Mouse (Mus musculus) lung, adult 2 months (tissue): ENCODE results near the gene Xrcc1. TPM values are rescaled to one million over a fixed set of nuclear protein-coding genes. Genes with fewer than 3 reads are reported as not detected.

Source experiments
- DNase-seq: peaks from one replicate; pipeline ENCODE4 v3.0.0; 2022
- H3K4me1 ChIP-seq: fragments of 200-500 bp; 2 replicates; pipeline ENCODE4 v1.6.1; 2011; ENCODE audit warnings: low read length; ENCODE audit not compliant: control insufficient read depth, insufficient read depth
- H3K4me3 ChIP-seq: fragments of 200-500 bp; replicated peaks from 2 replicates; pipeline ENCODE3; 2011; ENCODE audit warnings: low read depth, mild to moderate bottlenecking, control low read depth, low read length; ENCODE audit errors: extremely low read depth
- CTCF ChIP-seq: fragments of 200-500 bp; IDR thresholded peaks from 2 replicates; pipeline ENCODE4 v1.5.1; 2011; ENCODE audit warnings: mild to moderate bottlenecking, low read length, control low read depth; ENCODE audit not compliant: insufficient read depth
- POLR2A ChIP-seq: fragments of 200-500 bp; IDR thresholded peaks from 2 replicates; pipeline ENCODE4 v1.6.1; 2011; ENCODE audit warnings: low read depth, mild to moderate bottlenecking, control low read depth, low read length, borderline replicate concordance; ENCODE audit errors: extremely low read depth
- WGBS: fragments of 180-500 bp; shearing (Covaris S2); methylation state at CpG from one replicate; pipeline ENCODE4 v1.1.7; 2018; 5-methylcytosine and 5-hydroxymethylcytosine counted together
- polyA plus RNA-seq: library from polyadenylated mRNA; depleted of rRNA; stranded (reverse); fragments of >200 nt; gene quantifications from 2 replicates; pipeline ENCODE4 v1.2.3, GENCODE M21; 2012; rRNA removed

The Xrcc1 gene
- polyA plus RNA-seq: 36.9 and 40.5 TPM in 2 replicates

DNA sequence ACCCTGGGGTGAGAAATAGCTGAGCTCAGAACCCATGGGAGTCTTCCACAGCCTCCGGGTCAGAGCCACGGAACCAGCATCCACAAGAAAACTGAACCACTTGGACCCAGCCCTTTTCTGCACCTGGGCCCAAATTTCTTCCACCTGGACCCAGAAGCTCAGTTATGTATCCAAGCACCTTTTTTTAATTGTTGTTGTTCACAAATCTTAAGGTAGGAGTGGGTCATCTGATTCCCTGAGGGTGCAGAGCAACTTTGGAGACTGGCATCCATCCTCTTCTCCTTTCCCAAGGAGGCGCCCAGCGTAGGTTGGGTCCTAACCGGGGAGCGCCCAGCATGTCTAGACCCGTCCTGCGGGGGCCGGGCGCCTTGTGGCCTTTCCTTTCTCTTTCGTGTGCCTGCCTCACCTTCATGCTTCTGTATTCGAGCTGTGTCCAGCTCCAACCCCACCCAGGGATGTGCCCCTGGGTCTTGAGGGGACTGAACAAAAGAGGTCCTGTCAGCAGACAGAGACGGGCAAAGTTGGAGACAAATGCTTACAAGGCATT lies at the start of gene Xrcc1, which contains the start of gene Pinlyp:
Gene Xrcc1 (plus strand): TSS at position 222 of the 547 bp plus-strand sequence.
Gene Pinlyp (minus strand): TSS at position 51 of the 547 bp plus-strand sequence.
- Histone ChIP-seq H3K4me3 (peak within 1 kb of the TSS; percentile 97), H3K4me1 (0 out of 2 replicates have a peak, but pooled peaks cover 2% of the 10 kb centered on the region)
- 35% methylated on average over 13 of the region's 13 CpGs for WGBS
- no peak for TF ChIP-seq CTCF
- no peak for TF ChIP-seq POLR2A
- DNase-seq: peak; percentile 18

DNA sequence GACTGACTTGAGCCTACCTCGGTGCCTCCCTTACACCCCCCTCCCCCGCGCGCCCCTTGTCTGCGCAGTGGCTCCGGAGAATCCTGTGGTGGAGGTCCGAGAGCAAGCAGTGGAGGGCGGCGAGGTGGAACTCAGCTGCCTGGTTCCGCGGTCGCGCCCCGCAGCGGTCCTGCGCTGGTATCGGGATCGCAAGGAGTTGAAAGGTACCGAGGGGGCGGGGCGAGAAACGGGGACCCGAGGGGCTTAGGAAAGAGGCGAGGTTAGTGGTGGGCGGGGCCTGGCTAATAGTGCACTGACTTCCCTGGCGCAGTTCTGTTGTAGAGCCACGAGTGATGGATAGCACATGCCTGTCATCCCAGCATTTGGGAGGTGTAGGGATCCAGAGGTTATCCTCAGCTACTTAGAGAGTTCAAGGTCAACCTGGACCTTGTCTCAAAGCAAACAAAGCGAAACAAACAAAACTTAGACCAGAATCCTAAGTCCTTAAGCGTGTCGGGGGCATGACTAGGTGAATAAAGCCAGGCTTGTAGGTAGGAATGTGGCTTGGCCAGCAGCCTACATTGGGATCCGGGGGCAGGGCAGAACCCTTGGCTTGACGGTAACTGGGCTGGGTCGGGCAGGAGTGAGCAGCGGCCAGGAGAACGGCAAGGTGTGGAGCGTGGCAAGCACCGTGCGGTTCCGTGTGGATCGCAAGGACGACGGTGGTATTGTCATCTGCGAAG lies 46.1 kb upstream of the Xrcc1 start:
- 11% methylated on average over 43 of the region's 43 CpGs for WGBS
- TF ChIP-seq CTCF: no peak
- no peak for TF ChIP-seq POLR2A
- Histone ChIP-seq H3K4me3 (no peak overlapping the region), H3K4me1 (no peaks in the 10 kb centered on the region)
- no peak for DNase-seq

DNA sequence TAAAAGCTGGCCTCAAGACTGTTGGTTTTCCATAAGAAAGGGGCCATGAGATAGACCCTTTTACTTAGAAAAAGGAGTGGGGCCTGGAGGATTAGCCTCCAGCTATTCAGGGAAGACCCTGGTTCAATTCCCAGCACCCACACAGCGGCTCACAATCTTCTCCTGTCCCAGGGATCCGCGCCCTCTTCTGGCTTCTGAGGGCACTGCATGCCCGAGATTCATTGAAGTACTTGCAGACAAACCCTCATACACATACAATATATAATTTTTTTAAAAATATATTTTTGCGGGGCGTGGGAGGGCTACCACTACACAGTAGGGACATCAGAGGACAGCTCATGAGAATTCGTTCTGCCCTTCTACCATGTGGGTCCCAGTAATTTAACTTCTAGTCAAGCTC lies 45.2 kb upstream of the Xrcc1 start:
- peak; percentile 19 for DNase-seq
- no peaks in the 10 kb centered on the region for H3K4me1 ChIP-seq
- H3K4me3 ChIP-seq: no peak overlapping the region
- 33% methylated on average over 7 of the region's 7 CpGs for WGBS
- TF ChIP-seq POLR2A: no peak
- TF ChIP-seq CTCF: peak; percentile 37

DNA sequence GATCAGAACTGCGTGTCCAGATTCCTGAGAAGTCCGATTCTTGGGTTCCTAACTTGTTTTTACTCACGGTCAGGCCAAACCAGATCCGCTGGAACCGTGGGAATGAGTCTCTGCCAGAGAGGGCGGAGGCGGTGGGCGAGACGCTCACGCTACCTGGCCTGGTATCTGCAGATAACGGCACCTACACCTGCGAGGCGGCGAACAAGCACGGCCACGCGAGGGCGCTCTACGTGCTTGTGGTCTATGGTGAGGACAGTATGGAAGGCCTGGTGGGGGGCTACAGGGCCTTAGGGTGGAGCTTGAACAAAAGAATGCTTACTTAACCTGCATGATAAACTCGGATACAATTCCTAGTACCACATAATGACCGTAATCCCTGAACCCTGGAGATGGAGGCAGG lies 44.6 kb upstream of the Xrcc1 start:
- peak; percentile 30; the same call in 1 of the 2 replicates for TF ChIP-seq CTCF
- no peak for TF ChIP-seq POLR2A
- H3K4me1 ChIP-seq: peaks cover 1% of the 10 kb centered on the region
- no peak overlapping the region for H3K4me3 ChIP-seq
- WGBS: 45% methylated on average over 21 of the region's 21 CpGs
- peak; percentile 16 for DNase-seq

DNA sequence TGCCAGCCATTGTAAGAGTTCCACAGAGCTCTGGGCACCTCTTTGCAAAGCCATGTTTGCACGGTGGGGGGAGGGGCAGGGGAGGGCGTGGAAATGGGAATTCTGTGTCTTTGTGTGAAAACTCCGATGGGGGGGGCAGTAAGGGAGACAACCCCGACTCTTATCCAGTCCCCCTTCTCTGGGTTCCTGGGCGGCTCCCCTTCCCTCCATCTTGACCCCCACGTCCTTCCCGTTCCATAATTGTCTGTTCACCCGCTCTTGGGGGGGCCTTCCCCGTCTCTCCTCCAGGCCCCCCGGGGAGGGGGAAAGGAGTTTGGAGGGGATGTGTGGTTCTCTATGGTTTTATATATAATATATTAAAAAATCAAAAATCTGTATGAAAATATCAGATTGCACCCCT lies 42.1 kb upstream of the Xrcc1 start:
- no peak for DNase-seq
- TF ChIP-seq CTCF (no peak), POLR2A (no peak)
- 13% methylated on average over 10 of the region's 10 CpGs for WGBS
- Histone ChIP-seq H3K4me1 (peaks cover 5% of the 10 kb centered on the region), H3K4me3 (no peak overlapping the region)

DNA sequence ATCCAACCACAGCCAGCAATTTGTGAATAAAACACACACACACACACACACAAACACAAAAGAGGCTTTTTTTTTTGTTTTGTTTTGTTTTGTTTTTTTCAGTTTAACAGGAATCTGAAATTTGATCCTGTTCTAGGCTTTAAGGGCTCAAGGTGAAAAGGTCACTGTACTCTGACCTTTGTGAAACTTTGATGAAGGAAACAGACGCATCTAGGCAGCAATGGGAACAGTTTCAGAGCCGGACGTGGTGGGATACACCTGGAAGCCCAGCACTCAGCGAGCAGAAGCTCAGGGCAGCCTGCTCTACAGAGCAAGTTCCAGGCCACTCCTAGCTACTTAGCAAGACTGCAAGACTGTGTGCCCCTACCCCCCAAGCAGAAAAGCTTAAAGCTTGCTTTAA lies 41.2 kb upstream of the Xrcc1 start:
- WGBS: 40% methylated on average over 4 of the region's 4 CpGs
- H3K4me1 ChIP-seq: peaks cover 5% of the 10 kb centered on the region
- no peak for DNase-seq
- TF ChIP-seq CTCF (no peak), POLR2A (no peak)
- H3K4me3 ChIP-seq: no peak overlapping the region

DNA sequence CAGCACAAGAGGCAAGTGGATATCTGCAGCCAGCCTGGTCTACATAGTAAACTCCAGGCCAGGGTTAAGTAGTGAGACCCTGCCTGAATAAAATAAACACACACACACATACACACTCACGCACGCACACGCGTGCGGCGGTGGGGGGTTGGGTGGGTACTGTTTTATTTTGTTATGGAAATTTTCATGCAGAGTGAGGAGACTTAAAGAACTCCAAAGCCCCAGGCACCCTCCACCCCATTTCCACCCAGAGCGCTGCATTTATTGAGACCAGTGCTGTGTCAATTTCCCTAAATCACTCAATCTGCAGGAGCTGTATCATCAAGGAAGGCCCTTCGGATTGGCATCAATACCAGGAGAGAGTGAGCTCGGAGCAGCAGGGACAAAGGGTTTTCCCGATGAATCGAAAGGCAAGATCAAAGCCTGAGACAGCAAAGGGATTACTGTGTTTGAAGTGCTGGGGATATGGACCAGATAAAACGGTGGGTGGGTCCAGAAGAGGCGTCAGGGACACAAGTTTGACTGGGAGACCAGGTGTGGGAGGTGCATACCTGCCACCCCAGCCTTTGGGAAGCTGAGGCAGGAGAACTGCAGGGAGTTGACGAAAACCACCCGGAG lies 40.5 kb upstream of the Xrcc1 start:
- no peak for TF ChIP-seq CTCF
- TF ChIP-seq POLR2A: no peak
- Histone ChIP-seq H3K4me1 (peaks cover 5% of the 10 kb centered on the region), H3K4me3 (no peak overlapping the region)
- no peak for DNase-seq
- WGBS: 58% methylated on average over 15 of the region's 15 CpGs

DNA sequence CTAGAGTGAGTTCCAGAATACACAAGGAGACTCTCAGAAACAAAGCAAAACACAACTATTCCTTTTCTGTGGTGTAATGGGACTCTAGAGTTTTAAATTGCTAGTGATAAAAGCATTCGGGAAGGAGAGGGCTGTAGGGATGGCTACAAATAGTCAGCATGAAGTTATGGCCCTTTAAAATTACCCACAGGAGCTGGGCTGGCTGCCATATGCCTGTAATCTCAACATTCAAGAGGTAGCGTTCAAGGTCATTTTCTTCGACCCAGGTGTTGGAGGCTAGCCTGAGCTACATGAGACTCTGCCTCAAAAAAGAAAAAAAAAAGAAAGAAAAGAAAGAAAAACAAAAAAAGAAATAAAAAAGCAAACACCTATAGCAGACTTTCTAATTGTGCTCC lies 40.0 kb upstream of the Xrcc1 start:
- 26% methylated on average over 3 of the region's 3 CpGs for WGBS
- no peak overlapping the region for H3K4me3 ChIP-seq
- DNase-seq: no peak
- TF ChIP-seq CTCF: no peak
- TF ChIP-seq POLR2A: no peak
- peaks cover 5% of the 10 kb centered on the region for H3K4me1 ChIP-seq

DNA sequence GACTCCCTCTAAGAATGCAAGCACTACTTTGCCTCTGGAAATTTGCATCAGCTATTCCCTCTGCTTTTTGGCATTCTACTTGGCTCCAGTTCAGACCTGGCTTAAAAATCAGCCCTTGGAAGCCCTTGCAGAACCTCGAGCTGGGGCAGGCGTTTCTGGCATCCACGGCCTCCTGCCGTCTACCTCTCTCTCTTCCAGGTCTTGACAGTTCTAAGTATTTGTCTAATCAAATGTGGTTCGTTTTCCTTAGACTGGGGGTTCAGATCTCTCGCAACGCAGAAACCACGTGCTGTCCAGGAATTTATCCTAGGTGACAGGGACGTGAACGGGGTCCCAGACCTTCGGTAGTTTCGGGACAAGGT lies 39.6 kb upstream of the Xrcc1 start:
- DNase-seq: peak; percentile 37
- Histone ChIP-seq H3K4me3 (peak overlapping the region; percentile 85), H3K4me1 (peaks cover 5% of the 10 kb centered on the region)
- TF ChIP-seq CTCF: no peak
- TF ChIP-seq POLR2A: no peak
- 3% methylated on average over 12 of the region's 12 CpGs for WGBS
